Mouse (Mus musculus): ENCODE measurements around the gene Tex14. TPM values are rescaled to one million over a fixed set of nuclear protein-coding genes. Genes with fewer than 3 reads are reported as not detected.

The Tex14 gene
- total and polyA plus RNA-seq, 3 experiments: 0.08 to 0.23 TPM; not detected in 1

DNA sequence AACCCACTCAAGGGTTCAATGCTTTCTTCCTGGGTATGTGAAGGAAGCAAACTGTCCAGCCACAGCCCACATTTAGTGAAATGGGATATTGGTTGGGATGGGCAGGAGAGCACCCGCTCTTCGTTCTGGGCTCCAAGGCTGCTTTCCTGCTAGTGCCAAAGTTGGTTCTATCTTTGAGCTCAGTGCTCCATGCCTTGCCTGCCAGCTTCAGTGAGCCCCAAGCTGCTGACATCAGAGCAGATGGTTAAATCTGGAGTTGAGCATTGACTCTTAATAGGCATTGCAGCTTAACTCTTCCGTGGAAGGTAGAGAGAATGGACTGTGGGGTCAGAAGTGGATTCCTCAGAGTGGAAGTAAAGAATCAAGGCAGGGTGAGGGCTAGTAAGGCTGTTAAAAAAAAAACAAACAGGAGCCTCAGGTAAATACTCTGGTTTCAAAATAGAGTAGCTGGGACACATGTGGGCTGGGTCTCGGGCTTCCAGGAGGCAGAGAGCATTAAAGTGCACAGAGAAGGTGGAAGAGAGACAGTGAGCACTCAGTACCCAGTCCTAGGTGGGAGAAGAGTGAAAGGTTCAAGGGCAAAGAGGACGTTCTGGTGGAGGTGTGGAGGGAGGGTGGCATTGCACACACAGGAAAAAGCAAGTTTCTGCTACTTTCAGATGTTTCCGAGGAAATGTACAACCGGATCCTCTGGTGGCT is 163.5 kb downstream of the Tex14 start, which contains the start of gene Sept4:
Gene Sept4, plus strand, starts transcription at position 649 of the 699 bp plus-strand sequence.
- intact Hi-C loops (cut with DNase I): no loop called here
- peaks cover 2% of the 10 kb centered on the region; the same call in 1 of the 2 replicates for H3K36me3 ChIP-seq (ENCODE audit: control insufficient read depth, insufficient read depth, low read length)
- no peak within 1 kb of the TSS for H3K9ac ChIP-seq (ENCODE audit: low read depth, low read length)
- 65% methylated on average over 7 of the region's 7 CpGs for WGBS
- no peak within 1 kb of the TSS for H3K4me3 ChIP-seq
- peaks cover 27% of the 10 kb centered on the region for H3K4me1 ChIP-seq (ENCODE audit: control insufficient read depth, insufficient read depth, low read length)
- no peak for DNase-seq
- H3K27ac ChIP-seq: peak within 1 kb of the TSS; percentile 79
- no peaks in the 10 kb centered on the region for H3K79me2 ChIP-seq (replicated peaks; ENCODE audit: control insufficient read depth, insufficient read depth, low read length)
- TF ChIP-seq POLR2A (IDR thresholded peaks at IDR 0.05; ENCODE audit: insufficient read depth, low read depth, low read length): no peak
- TF ChIP-seq CTCF (IDR thresholded peaks at IDR 0.05): no peak
- no peak for TF ChIP-seq EP300 (IDR thresholded peaks at IDR 0.05; ENCODE audit: insufficient read depth, low read depth, low read length)
- H3K27me3 ChIP-seq (ENCODE audit: control insufficient read depth, insufficient read depth, low read length): no peaks in the 10 kb centered on the region

DNA sequence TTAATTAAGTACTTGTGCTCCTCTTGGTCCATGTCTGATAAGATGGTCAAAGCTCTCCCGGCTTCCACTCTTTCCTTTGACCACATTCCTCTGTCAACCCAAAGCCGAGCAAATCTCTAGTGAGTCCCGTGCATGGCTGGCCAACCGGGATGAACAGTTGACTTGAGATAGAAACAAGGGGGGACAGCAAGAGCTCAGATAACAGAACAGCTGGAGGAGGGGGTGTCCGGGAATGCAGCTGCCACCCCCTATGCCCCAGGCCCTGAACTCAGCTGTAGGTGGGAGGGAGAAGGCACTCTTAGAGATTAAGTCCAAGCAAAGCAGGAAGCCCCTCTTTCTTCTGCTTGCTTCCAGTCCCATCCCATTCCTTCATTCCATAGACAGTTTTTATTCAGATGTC is 165.9 kb downstream of the Tex14 start:
- intact Hi-C loops (cut with DNase I): no loop called here
- Histone ChIP-seq H3K4me1 (ENCODE audit: control insufficient read depth, insufficient read depth, low read length) (peaks cover 27% of the 10 kb centered on the region), H3K79me2 (replicated peaks; ENCODE audit: control insufficient read depth, insufficient read depth, low read length) (no peaks in the 10 kb centered on the region), H3K36me3 (ENCODE audit: control insufficient read depth, insufficient read depth, low read length) (peaks cover 2% of the 10 kb centered on the region; the same call in 1 of the 2 replicates), H3K27me3 (ENCODE audit: control insufficient read depth, insufficient read depth, low read length) (no peaks in the 10 kb centered on the region), H3K9ac (ENCODE audit: low read depth, low read length) (no peak overlapping the region), H3K27ac (peak overlapping the region; percentile 79), H3K4me3 (no peak overlapping the region)
- TF ChIP-seq POLR2A (IDR thresholded peaks at IDR 0.05; ENCODE audit: insufficient read depth, low read depth, low read length) (no peak), EP300 (IDR thresholded peaks at IDR 0.05; ENCODE audit: insufficient read depth, low read depth, low read length) (no peak), CTCF (IDR thresholded peaks at IDR 0.05) (no peak)
- no peak for DNase-seq
- 16% methylated on average over 5 of the region's 5 CpGs for WGBS

DNA sequence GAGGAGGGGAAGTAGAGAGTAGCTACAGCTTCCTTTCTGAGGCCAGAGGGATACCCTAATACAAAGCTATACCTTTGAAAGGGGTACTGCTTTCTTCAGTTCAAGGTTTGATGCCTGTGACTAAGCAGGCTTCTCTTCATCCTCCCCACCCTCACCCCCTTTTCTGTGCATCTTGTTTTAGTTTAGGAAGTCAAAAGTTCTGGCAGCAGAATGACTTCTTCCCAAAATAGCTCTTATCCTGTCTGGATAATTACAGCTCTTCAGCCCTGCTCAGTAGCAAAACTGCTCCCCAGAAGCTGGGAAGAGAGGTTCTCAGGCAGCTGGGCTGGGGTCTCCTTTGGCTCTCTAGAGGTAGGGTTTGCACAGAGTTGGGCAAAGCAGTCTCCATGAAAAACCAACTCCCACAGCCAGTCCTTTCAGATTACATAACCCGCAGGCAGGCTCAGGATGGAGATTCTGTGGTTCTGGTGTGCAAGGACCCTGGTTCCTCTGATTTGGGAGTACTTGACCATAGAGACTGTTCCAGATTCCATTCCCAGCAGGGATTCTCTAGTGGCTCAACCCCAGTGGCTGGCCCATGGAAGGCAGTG is 166.6 kb downstream of the Tex14 start:
- H3K27ac ChIP-seq: peak overlapping the region; percentile 79
- peaks cover 2% of the 10 kb centered on the region; the same call in 1 of the 2 replicates for H3K36me3 ChIP-seq (ENCODE audit: control insufficient read depth, insufficient read depth, low read length)
- TF ChIP-seq CTCF (IDR thresholded peaks at IDR 0.05) (no peak), EP300 (IDR thresholded peaks at IDR 0.05; ENCODE audit: insufficient read depth, low read depth, low read length) (no peak), POLR2A (IDR thresholded peaks at IDR 0.05; ENCODE audit: insufficient read depth, low read depth, low read length) (no peak)
- peak in 1 of 2 experiments; percentile 37 for DNase-seq
- H3K4me3 ChIP-seq: no peak overlapping the region
- H3K4me1 ChIP-seq (ENCODE audit: control insufficient read depth, insufficient read depth, low read length): peaks cover 27% of the 10 kb centered on the region
- H3K27me3 ChIP-seq (ENCODE audit: control insufficient read depth, insufficient read depth, low read length): no peaks in the 10 kb centered on the region
- peak overlapping the region; percentile 31 for H3K9ac ChIP-seq (ENCODE audit: low read depth, low read length)
- intact Hi-C loops (cut with DNase I): no loop called here
- WGBS: 42% methylated on average over 1 of the region's 1 CpGs
- no peaks in the 10 kb centered on the region for H3K79me2 ChIP-seq (replicated peaks; ENCODE audit: control insufficient read depth, insufficient read depth, low read length)

DNA sequence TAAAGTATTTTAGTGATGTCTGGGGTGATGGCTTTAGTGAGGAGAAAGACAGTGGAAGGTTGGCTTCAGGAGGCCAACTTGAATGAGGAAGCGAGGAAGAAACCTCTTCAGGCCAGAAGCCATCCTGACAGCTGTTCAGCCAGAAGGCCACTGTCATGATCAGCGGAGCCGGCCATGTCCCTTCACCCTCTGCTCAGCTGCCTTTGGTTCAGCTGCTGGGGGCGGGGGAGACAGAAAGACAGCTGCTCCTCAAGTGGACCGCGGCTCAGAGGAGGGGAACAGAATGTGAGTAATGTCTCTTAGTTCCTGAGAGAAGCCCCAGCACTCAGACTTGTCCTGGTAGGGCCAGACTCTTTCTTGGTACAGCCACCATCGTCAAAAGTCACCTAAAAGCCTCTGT is 168.9 kb downstream of the Tex14 start:
- peaks cover 27% of the 10 kb centered on the region for H3K4me1 ChIP-seq (ENCODE audit: control insufficient read depth, insufficient read depth, low read length)
- intact Hi-C loops (cut with DNase I): no loop called here

DNA sequence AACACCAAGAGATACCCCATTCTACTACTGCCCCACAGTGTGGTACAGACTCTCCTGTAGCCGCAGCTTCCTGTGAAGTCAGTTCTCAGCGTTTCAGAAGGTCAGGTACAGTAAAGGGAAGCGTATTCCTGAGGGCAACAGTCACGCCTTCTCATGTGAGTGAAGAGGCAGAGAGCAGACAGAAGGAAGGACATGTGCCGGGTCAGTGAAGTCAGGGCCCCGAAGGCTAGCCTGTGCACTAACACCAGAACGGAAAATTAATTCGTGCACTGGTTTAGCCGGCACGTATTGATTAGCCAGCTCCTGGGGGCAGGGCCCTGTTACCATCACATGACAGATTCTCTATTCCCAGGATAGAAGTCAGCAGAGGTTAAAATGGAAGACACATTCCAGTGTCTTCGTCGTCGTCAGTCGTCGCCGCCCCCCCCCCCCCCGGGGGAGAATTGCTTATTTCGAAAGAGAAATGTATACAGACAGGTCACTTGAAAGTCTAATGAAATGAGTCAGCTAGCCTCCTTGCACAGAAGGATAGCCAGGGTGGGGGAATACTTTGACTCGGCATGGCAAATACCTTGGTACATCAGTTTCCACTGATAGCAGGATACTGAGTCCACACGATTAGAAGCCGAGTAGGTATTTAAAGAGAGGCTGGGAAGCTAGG is 169.8 kb downstream of the Tex14 start:
- WGBS: 70% methylated on average over 21 of the region's 21 CpGs
- no peaks in the 10 kb centered on the region for H3K79me2 ChIP-seq (replicated peaks; ENCODE audit: control insufficient read depth, insufficient read depth, low read length)
- no peak overlapping the region for H3K27ac ChIP-seq
- peaks cover 31% of the 10 kb centered on the region for H3K4me1 ChIP-seq (ENCODE audit: control insufficient read depth, insufficient read depth, low read length)
- peaks cover 2% of the 10 kb centered on the region; the same call in 1 of the 2 replicates for H3K36me3 ChIP-seq (ENCODE audit: control insufficient read depth, insufficient read depth, low read length)
- intact Hi-C loops (cut with DNase I): loop anchor here (5.0 kb wide), 1 partner anchor 52 kb away; no protein-coding TSS in a partner anchor
- no peaks in the 10 kb centered on the region for H3K27me3 ChIP-seq (ENCODE audit: control insufficient read depth, insufficient read depth, low read length)
- H3K9ac ChIP-seq (ENCODE audit: low read depth, low read length): no peak overlapping the region
- TF ChIP-seq POLR2A (IDR thresholded peaks at IDR 0.05; ENCODE audit: insufficient read depth, low read depth, low read length) (no peak), CTCF (IDR thresholded peaks at IDR 0.05) (no peak), EP300 (IDR thresholded peaks at IDR 0.05; ENCODE audit: insufficient read depth, low read depth, low read length) (no peak)
- DNase-seq: no peak
- H3K4me3 ChIP-seq: no peak overlapping the region

More for the DNA sequence above, 168.9 kb downstream of the Tex14 start:
- Histone ChIP-seq H3K4me3 (no peak overlapping the region), H3K27me3 (ENCODE audit: control insufficient read depth, insufficient read depth, low read length) (no peaks in the 10 kb centered on the region), H3K27ac (no peak overlapping the region; the same call in 1 of the 2 replicates), H3K79me2 (replicated peaks; ENCODE audit: control insufficient read depth, insufficient read depth, low read length) (no peaks in the 10 kb centered on the region), H3K9ac (ENCODE audit: low read depth, low read length) (no peak overlapping the region), H3K36me3 (ENCODE audit: control insufficient read depth, insufficient read depth, low read length) (peaks cover 2% of the 10 kb centered on the region; the same call in 1 of the 2 replicates)
- WGBS: 75% methylated on average over 7 of the region's 7 CpGs
- no peak for DNase-seq
- TF ChIP-seq EP300 (IDR thresholded peaks at IDR 0.05; ENCODE audit: insufficient read depth, low read depth, low read length): no peak
- TF ChIP-seq POLR2A (IDR thresholded peaks at IDR 0.05; ENCODE audit: insufficient read depth, low read depth, low read length): no peak
- no peak for TF ChIP-seq CTCF (IDR thresholded peaks at IDR 0.05)

Data from heart, adult 2 months (tissue).